Mouse (Mus musculus) lung, embryonic 15.5 days (tissue): ENCODE data around the gene Myh15. TPM values are rescaled to one million over a fixed set of nuclear protein-coding genes. Genes with fewer than 3 reads are reported as not detected.

ENCODE experiments used
- ATAC-seq: fragments of 200-750 bp; cut with Nextera tagmentation; 2 replicates; pipeline ENCODE4 v1.8.0; 2017; ENCODE audit warnings: moderate number of reproducible peaks, borderline replicate concordance; ENCODE audit not compliant: low FRiP score, low TSS enrichment; ENCODE audit errors: extremely low read depth
- H3K27ac ChIP-seq: fragments of 300-500 bp; sonication (generic); 2 replicates; pipeline ENCODE4 v1.5.1; 2015; ENCODE audit warnings: moderate library complexity, mild to moderate bottlenecking, inconsistent platforms
- H3K27me3 ChIP-seq: fragments of 300-500 bp; sonication (generic); 2 replicates; pipeline ENCODE4 v1.6.1; 2015; ENCODE audit warnings: inconsistent platforms
- H3K36me3 ChIP-seq: fragments of 300-500 bp; sonication (generic); 2 replicates; pipeline ENCODE4 v1.6.1; 2015; ENCODE audit warnings: inconsistent platforms
- H3K4me1 ChIP-seq: fragments of 300-500 bp; sonication (generic); 2 replicates; pipeline ENCODE4 v1.6.1; 2015; ENCODE audit warnings: inconsistent platforms
- H3K4me2 ChIP-seq: fragments of 300-500 bp; sonication (generic); 2 replicates; pipeline ENCODE4 v1.6.1; 2015; ENCODE audit warnings: inconsistent platforms, mild to moderate bottlenecking, moderate library complexity
- H3K4me3 ChIP-seq: fragments of 300-500 bp; sonication (generic); 2 replicates; pipeline ENCODE4 v1.5.1; 2015; ENCODE audit warnings: mild to moderate bottlenecking, inconsistent platforms
- H3K9ac ChIP-seq: fragments of 300-500 bp; sonication (generic); 2 replicates; pipeline ENCODE4 v1.6.1; 2015; ENCODE audit warnings: inconsistent platforms
- H3K9me3 ChIP-seq: fragments of 300-500 bp; sonication (generic); 2 replicates; pipeline ENCODE4 v1.6.1; 2016; ENCODE audit warnings: inconsistent platforms
- WGBS: fragments of 180-500 bp; shearing (Covaris S2); methylation state at CpG from one replicate; pipeline ENCODE4 v1.1.7; 2015; 5-methylcytosine and 5-hydroxymethylcytosine counted together
- polyA plus RNA-seq: library from polyadenylated mRNA; unstranded; fragments of >200 nt; fragmentation: Nextera tagmentation; extraction: Ambion mirVana; gene quantifications from 2 replicates; pipeline ENCODE4 v1.2.1, GENCODE M21; 2015

The Myh15 gene
- polyA plus RNA-seq: not detected in 2 replicates

GRCm38 (mm10) chr16:49057186-49057585 is at the start of gene Myh15:
Myh15 (plus strand) TSS chr16:49057486.
- Histone ChIP-seq H3K27ac (no peak within 1 kb of the TSS), H3K36me3 (no peaks in the 10 kb centered on the region), H3K4me3 (no peak within 1 kb of the TSS), H3K4me2 (no peak within 1 kb of the TSS), H3K4me1 (no peaks in the 10 kb centered on the region), H3K9me3 (no peaks in the 10 kb centered on the region), H3K9ac (no peak within 1 kb of the TSS), H3K27me3 (no peaks in the 10 kb centered on the region)
- 94% methylated on average over 1 of the region's 1 CpGs for WGBS
- ATAC-seq: no peak

GRCm38 (mm10) chr16:49016620-49017332 is 40.5 kb upstream of the Myh15 start:
- Histone ChIP-seq H3K4me3 (no peak overlapping the region), H3K27ac (no peak overlapping the region), H3K9me3 (no peaks in the 10 kb centered on the region), H3K4me1 (no peaks in the 10 kb centered on the region), H3K4me2 (no peak overlapping the region), H3K27me3 (no peaks in the 10 kb centered on the region), H3K36me3 (peaks cover 44% of the 10 kb centered on the region), H3K9ac (no peak overlapping the region)
- no peak for ATAC-seq
- 71% methylated on average over 5 of the region's 5 CpGs for WGBS

GRCm38 (mm10) chr16:49035852-49036251 is 21.4 kb upstream of the Myh15 start:
- H3K4me1 ChIP-seq: no peaks in the 10 kb centered on the region
- 76% methylated on average over 4 of the region's 4 CpGs for WGBS
- no peak overlapping the region for H3K4me3 ChIP-seq
- H3K9me3 ChIP-seq: no peaks in the 10 kb centered on the region
- H3K4me2 ChIP-seq: no peak overlapping the region
- no peak overlapping the region for H3K27ac ChIP-seq
- H3K27me3 ChIP-seq: no peaks in the 10 kb centered on the region
- no peak for ATAC-seq
- no peaks in the 10 kb centered on the region for H3K36me3 ChIP-seq
- no peak overlapping the region for H3K9ac ChIP-seq

- H3K27ac ChIP-seq: no peak overlapping the region
- H3K4me1 ChIP-seq: no peaks in the 10 kb centered on the region
- H3K36me3 ChIP-seq: no peaks in the 10 kb centered on the region
- ATAC-seq: no peak
- no peak overlapping the region for H3K4me2 ChIP-seq
- no peak overlapping the region for H3K4me3 ChIP-seq
- no peaks in the 10 kb centered on the region for H3K9me3 ChIP-seq
- no peaks in the 10 kb centered on the region for H3K27me3 ChIP-seq
- 53% methylated on average over 4 of the region's 4 CpGs for WGBS
- H3K9ac ChIP-seq: no peak overlapping the region
Observed at GRCm38 (mm10) chr16:49037771-49038170, 19.5 kb upstream of the Myh15 start.

GRCm38 (mm10) chr16:49040554-49041221 is 16.6 kb upstream of the Myh15 start:
- no peak overlapping the region for H3K27ac ChIP-seq
- peak; percentile 89; the same call in 1 of the 2 replicates for ATAC-seq
- H3K9me3 ChIP-seq: no peaks in the 10 kb centered on the region
- H3K4me2 ChIP-seq: no peak overlapping the region
- no peak overlapping the region for H3K4me3 ChIP-seq
- H3K4me1 ChIP-seq: no peaks in the 10 kb centered on the region
- H3K9ac ChIP-seq: no peak overlapping the region
- 43% methylated on average over 3 of the region's 3 CpGs for WGBS
- no peaks in the 10 kb centered on the region for H3K36me3 ChIP-seq
- H3K27me3 ChIP-seq: no peaks in the 10 kb centered on the region

DNA sequence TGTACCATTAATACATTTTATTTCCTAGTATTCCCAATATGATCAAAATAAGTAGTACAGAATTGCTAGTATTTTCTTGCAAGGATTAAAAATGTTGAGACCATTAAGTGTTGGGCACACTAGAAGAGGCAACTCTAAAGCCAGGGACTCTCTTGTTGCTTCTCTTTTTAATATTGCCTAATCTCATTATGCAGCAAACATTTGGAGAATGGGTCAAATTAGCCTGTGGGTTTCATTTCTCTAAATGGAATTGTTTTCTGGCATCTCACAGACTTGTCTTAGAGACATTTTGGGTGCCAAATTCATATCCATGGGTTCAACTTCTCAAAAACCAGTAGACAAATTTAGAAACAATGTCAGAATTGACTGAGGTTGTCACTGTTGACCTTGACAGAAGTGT is 8.1 kb upstream of the Myh15 start:
- Histone ChIP-seq H3K9me3 (no peaks in the 10 kb centered on the region), H3K4me3 (no peak overlapping the region), H3K27me3 (no peaks in the 10 kb centered on the region), H3K4me1 (no peaks in the 10 kb centered on the region), H3K9ac (no peak overlapping the region), H3K27ac (no peak overlapping the region), H3K36me3 (no peaks in the 10 kb centered on the region), H3K4me2 (no peak overlapping the region)
- ATAC-seq: no peak

DNA sequence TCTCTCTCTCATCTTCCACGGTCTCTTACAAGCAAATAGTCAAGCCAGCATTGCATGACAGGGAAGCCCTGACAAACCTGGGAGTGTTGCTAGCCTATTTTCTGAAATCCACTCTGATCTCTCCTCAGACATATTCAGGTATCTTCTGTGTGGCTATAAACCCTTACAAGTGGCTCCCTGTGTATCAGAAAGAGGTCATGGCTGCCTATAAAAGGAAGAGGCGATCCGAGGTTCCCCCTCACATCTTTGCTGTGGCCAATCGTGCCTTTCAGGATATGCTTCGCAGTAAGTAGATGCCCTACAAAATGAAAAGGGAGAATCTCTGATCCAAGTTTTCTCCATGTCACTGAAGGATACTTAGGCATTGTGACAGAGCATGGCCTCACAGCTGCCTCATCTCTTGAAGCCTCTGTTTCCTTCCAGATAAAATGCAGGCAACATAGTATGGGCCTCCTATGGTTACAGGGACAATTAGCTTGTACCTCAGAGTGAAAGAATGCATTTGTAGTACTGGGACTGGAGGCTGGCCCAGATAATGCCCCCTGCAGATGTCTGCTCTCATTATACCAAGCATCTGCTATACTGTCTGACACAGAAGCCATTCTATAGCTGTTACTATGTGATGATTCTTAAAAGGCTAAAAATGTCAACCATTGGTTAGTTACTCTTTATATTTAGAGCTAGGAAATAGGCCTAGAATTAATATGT is 12.1 kb downstream of the Myh15 start:
- no peaks in the 10 kb centered on the region for H3K27me3 ChIP-seq
- 83% methylated on average over 5 of the region's 5 CpGs for WGBS
- H3K9me3 ChIP-seq: no peaks in the 10 kb centered on the region
- H3K4me3 ChIP-seq: no peak overlapping the region
- ATAC-seq: no peak
- H3K9ac ChIP-seq: no peak overlapping the region
- H3K4me2 ChIP-seq: no peak overlapping the region
- H3K27ac ChIP-seq: no peak overlapping the region
- no peaks in the 10 kb centered on the region for H3K4me1 ChIP-seq
- no peaks in the 10 kb centered on the region for H3K36me3 ChIP-seq

- no peak overlapping the region for H3K27ac ChIP-seq
- WGBS: 63% methylated on average over 3 of the region's 3 CpGs
- no peaks in the 10 kb centered on the region for H3K27me3 ChIP-seq
- no peak for ATAC-seq
- no peak overlapping the region for H3K9ac ChIP-seq
- H3K4me2 ChIP-seq: no peak overlapping the region
- no peaks in the 10 kb centered on the region for H3K9me3 ChIP-seq
- no peaks in the 10 kb centered on the region for H3K36me3 ChIP-seq
- no peaks in the 10 kb centered on the region for H3K4me1 ChIP-seq
- H3K4me3 ChIP-seq: no peak overlapping the region
Observed at GRCm38 (mm10) chr16:49071316-49071715, 14.0 kb downstream of the Myh15 start.

DNA sequence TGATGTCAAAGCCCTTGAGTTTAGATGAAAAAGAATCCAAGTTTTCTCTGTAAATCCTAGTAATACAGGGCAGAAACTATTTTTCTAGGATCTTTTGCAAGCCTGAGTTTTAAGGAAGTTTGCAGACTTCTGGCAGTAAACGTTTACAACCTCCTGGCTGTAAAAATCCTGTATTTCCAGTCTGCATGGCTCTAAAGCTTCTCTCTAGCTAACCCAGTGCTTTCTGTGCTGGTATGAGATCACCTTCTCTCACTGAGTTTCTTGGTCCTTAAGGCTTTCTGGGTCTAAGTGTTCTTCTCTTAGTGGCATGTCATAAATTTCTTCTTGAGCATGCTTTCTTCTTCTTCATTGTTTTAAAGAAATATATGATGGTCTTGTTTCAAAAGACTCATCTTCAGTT is 70.7 kb downstream of the Myh15 start:
- Histone ChIP-seq H3K9ac (no peak overlapping the region), H3K4me3 (no peak overlapping the region), H3K4me1 (no peaks in the 10 kb centered on the region), H3K36me3 (no peaks in the 10 kb centered on the region), H3K27ac (no peak overlapping the region), H3K4me2 (no peak overlapping the region), H3K27me3 (no peaks in the 10 kb centered on the region), H3K9me3 (no peaks in the 10 kb centered on the region)
- WGBS: 41% methylated on average over 1 of the region's 1 CpGs
- ATAC-seq: no peak

GRCm38 (mm10) chr16:49156193-49156592 is 98.9 kb downstream of the Myh15 start:
- no peak for ATAC-seq
- no peaks in the 10 kb centered on the region for H3K4me1 ChIP-seq

DNA sequence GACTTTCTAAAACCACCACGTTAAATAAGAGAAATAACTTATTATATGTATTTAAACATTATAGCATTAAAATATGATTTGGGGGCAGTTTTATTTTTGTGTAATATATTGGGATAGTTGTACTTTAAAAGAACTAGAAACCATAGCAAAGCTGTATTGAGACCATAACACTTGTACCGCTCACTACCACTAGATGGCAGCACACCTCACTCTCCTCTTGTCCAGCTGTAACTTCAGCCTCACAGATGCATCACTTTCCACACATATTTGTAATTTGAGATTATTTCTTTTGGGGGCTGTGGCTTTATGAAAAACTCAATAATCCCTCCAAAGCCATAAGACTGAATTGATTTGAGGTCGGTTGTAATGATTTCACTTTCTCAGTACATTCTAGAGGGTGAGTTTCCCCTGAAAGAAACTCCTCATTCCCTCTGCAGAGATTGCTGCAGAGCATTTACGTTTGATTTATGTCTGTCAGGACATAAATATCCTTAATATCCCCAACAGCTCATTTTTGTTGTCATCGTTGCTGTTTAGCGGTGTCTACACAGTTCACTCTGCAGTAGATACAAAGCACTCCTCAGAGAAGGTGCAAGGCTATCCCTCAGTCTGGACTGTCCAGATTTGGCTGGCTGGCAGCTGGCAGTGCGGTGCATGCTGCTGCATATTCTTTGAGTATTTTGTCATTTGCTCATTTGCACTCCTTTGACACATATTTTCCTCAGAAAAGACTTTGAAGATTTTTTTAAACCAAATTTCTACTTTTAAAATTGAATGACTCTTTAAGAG is 107.3 kb downstream of the Myh15 start:
- H3K27ac ChIP-seq: no peak overlapping the region
- WGBS: 16% methylated on average over 7 of the region's 7 CpGs
- no peaks in the 10 kb centered on the region for H3K27me3 ChIP-seq
- ATAC-seq: peak; percentile 43; the same call in 1 of the 2 replicates
- H3K36me3 ChIP-seq: no peaks in the 10 kb centered on the region
- H3K4me2 ChIP-seq: no peak overlapping the region
- H3K9ac ChIP-seq: no peak overlapping the region
- no peaks in the 10 kb centered on the region for H3K4me1 ChIP-seq
- no peaks in the 10 kb centered on the region for H3K9me3 ChIP-seq
- no peak overlapping the region for H3K4me3 ChIP-seq

More at GRCm38 (mm10) chr16:49156193-49156592, 98.9 kb downstream of the Myh15 start:
- Histone ChIP-seq H3K4me3 (no peak overlapping the region), H3K36me3 (no peaks in the 10 kb centered on the region), H3K4me2 (no peak overlapping the region), H3K27ac (no peak overlapping the region), H3K27me3 (no peaks in the 10 kb centered on the region), H3K9me3 (no peaks in the 10 kb centered on the region), H3K9ac (no peak overlapping the region)
- 63% methylated on average over 2 of the region's 2 CpGs for WGBS
